Mouse (Mus musculus) bone marrow macrophage, adult 2 months (primary cell): Measurements from ENCODE around the gene Rtn1.

ENCODE experiments used
- CTCF ChIP-seq: IDR thresholded peaks from 2 replicates; pipeline ENCODE4 v1.5.1; 2012; ENCODE audit warnings: low read depth, mild to moderate bottlenecking, low read length, moderate library complexity
- POLR2A ChIP-seq: IDR thresholded peaks from 2 replicates; pipeline ENCODE4 v1.6.1; 2012; ENCODE audit warnings: mild to moderate bottlenecking, low read depth, low read length, borderline replicate concordance

DNA sequence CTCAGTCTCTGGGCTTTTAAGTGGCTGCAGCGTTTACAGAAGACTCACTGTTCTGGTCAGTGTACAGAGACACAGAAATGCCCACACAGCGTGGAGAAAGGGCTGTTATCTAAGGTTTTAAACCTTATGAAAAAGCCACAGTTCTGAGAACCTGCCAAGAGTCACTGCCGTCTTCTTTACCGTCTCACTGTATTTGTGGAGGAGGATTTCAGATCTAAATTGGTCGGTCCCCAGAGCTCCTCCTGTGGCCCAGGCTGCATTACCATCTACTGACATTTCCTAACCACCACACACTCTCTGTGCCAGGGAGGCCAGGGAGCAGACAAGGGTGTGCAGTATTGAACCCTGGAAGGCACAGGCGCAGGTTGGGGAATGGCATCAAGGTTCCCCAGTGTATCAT is 151.9 kb downstream of the Rtn1 start:
- no peak for TF ChIP-seq POLR2A
- TF ChIP-seq CTCF: no peak
